Mouse (Mus musculus) heart, adult 2 months (tissue): ENCODE results near the gene Trub1.

Source experiments
- CTCF ChIP-seq: fragments of 200-600 bp; IDR thresholded peaks from 2 replicates; pipeline ENCODE4 v1.8.1; 2022; ENCODE audit warnings: antibody characterized with exemption, mild to moderate bottlenecking, moderate library complexity
- EP300 ChIP-seq: fragments of 200-500 bp; IDR thresholded peaks from 2 replicates; pipeline ENCODE4 v1.6.1; 2011; ENCODE audit warnings: low read depth, low read length, control low read depth; ENCODE audit not compliant: insufficient read depth
- POLR2A ChIP-seq: fragments of 200-500 bp; IDR thresholded peaks from 2 replicates; pipeline ENCODE4 v1.6.1; 2011; ENCODE audit warnings: mild to moderate bottlenecking, low read depth, low read length, control low read depth; ENCODE audit not compliant: insufficient read depth

DNA sequence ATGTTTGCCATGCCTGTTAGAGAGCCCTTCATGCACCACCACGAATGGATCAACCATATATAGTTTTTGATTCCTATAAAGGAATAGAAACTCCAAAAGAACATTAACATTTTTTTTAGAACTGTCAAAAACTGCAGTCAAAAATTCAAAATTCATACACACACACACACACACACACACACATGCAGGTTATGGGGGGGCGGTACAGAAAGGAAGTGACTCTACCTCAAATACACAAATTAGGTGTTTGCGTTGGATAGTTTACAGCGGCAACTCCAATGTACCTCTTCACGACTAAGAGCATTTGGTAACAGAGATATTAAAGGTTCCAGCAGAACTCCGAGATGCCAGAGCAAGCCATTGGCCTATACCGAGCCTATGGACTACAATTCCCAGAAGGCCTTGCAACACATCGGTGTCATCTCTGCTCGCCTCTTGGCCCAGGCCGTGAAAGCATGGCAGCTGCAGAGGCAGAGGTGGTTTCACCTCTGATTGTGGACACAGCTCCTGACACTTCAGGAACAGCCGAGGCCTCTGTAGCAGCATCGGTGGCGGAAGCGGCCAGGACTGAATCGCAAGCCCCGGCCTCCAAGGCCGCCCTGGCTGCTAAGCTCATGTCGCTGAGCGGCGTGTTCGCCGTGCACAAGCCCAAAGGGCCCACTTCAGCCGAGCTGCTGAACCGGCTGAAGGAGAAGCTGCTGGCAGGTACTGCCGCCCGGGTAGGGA lies at the start of gene Trub1:
- TF ChIP-seq EP300: no peak
- TF ChIP-seq POLR2A: peak; percentile 78; the same call in 1 of the 2 replicates
- TF ChIP-seq CTCF: no peak
